Mouse (Mus musculus) hindbrain, embryonic 12.5 days (tissue): ENCODE data around the gene Spire2. TPM values are rescaled to one million over a fixed set of nuclear protein-coding genes. Genes with fewer than 3 reads are reported as not detected.
A peak's percentile ranks its signal among the peaks of the same experiment; 100 is the strongest.

Experiments
- ATAC-seq: fragments of 200-750 bp; cut with Nextera tagmentation; 2 replicates; pipeline ENCODE4 v1.8.0; 2017; ENCODE audit warnings: moderate TSS enrichment; ENCODE audit not compliant: low FRiP score
- H3K27ac ChIP-seq: fragments of 300-500 bp; sonication (generic); 2 replicates; pipeline ENCODE4 v1.5.1; 2016; ENCODE audit warnings: mild to moderate bottlenecking
- H3K27me3 ChIP-seq: fragments of 300-500 bp; sonication (generic); 2 replicates; pipeline ENCODE4 v1.6.1; 2016; ENCODE audit warnings: mild to moderate bottlenecking
- H3K36me3 ChIP-seq: fragments of 300-500 bp; sonication (generic); 2 replicates; pipeline ENCODE4 v1.6.1; 2016; ENCODE audit warnings: mild to moderate bottlenecking
- H3K4me1 ChIP-seq: fragments of 300-500 bp; sonication (generic); 2 replicates; pipeline ENCODE4 v1.6.1; 2016
- H3K4me2 ChIP-seq: fragments of 300-500 bp; sonication (generic); replicated peaks from 2 replicates; pipeline ENCODE4 v1.6.1; 2016; ENCODE audit warnings: mild to moderate bottlenecking
- H3K4me3 ChIP-seq: fragments of 300-500 bp; sonication (generic); 2 replicates; pipeline ENCODE4 v1.5.1; 2016; ENCODE audit warnings: mild to moderate bottlenecking
- H3K9ac ChIP-seq: fragments of 300-500 bp; sonication (generic); 2 replicates; pipeline ENCODE4 v1.6.1; 2016; ENCODE audit warnings: mild to moderate bottlenecking, moderate library complexity
- H3K9me3 ChIP-seq: fragments of 300-500 bp; sonication (generic); replicated peaks from 2 replicates; pipeline ENCODE4 v1.6.1; 2016; ENCODE audit warnings: mild to moderate bottlenecking
- WGBS: fragments of 180-500 bp; shearing (Covaris S2); methylation state at CpG from one replicate; pipeline ENCODE4 v1.1.7; 2016; 5-methylcytosine and 5-hydroxymethylcytosine counted together
- polyA plus RNA-seq: library from polyadenylated mRNA; unstranded; fragments of >200 nt; fragmentation: Nextera tagmentation; extraction: Ambion mirVana; gene quantifications from 2 replicates; pipeline ENCODE4 v1.2.1, GENCODE M21; 2016

Spire2 gene
- polyA plus RNA-seq, 1 experiment from 2014 or later: 32.2 TPM

- Histone ChIP-seq H3K4me2 (no peak overlapping the region), H3K4me1 (peaks cover 24% of the 10 kb centered on the region), H3K9ac (peak overlapping the region; percentile 41), H3K9me3 (no peaks in the 10 kb centered on the region), H3K4me3 (no peak overlapping the region), H3K27me3 (no peaks in the 10 kb centered on the region), H3K27ac (0 out of 2 replicates have a peak overlapping the region, but pooled peaks have one; percentile 7), H3K36me3 (peaks cover 30% of the 10 kb centered on the region)
- WGBS: 55% methylated on average over 13 of the region's 13 CpGs
- no peak for ATAC-seq
These were observed 20.3 kb downstream of the Spire2 start for GRCm38 (mm10) chr8:123352786-123353185.

- Histone ChIP-seq H3K27ac (no peak overlapping the region), H3K4me3 (no peak overlapping the region), H3K4me1 (peaks cover 20% of the 10 kb centered on the region), H3K9ac (no peak overlapping the region), H3K4me2 (no peak overlapping the region), H3K36me3 (peaks cover 32% of the 10 kb centered on the region), H3K9me3 (no peaks in the 10 kb centered on the region), H3K27me3 (no peaks in the 10 kb centered on the region)
- WGBS: 46% methylated on average over 11 of the region's 11 CpGs
- no peak for ATAC-seq
These were observed 20.7 kb downstream of the Spire2 start for GRCm38 (mm10) chr8:123353216-123353615.

DNA sequence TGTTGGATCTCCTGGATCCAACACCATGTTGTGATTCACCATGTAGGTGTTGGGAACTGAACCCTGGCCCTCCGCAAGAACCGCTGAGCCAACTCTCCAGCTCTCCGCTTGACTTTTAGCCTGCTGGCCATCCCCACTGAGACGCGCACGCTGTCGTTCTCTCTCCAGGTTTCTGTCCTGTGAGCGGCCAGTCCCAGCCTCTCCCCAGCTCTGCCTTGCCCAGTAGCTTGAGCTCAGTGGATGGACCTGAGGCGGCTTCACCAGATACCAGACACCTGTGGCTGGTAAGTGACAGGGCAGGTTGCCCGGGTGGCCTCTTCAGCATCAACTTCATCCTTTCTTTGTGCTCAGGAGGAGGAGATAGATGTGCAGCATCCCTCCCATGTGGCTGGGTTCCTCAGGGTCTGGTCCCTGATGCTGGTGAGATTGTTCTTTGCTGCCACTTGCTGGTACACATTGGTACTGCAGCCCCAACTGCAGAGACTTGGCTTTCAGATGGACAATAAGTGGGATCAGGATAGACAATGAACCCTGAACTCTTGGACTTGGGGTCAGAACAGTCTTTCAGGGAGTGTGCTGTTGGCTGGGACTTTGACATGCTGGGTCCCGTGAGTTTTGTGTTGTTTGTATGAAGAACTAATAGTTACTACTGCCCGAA, 28.7 kb downstream of the Spire2 start:
- H3K36me3 ChIP-seq: peaks cover 61% of the 10 kb centered on the region
- ATAC-seq: peak; percentile 67

DNA sequence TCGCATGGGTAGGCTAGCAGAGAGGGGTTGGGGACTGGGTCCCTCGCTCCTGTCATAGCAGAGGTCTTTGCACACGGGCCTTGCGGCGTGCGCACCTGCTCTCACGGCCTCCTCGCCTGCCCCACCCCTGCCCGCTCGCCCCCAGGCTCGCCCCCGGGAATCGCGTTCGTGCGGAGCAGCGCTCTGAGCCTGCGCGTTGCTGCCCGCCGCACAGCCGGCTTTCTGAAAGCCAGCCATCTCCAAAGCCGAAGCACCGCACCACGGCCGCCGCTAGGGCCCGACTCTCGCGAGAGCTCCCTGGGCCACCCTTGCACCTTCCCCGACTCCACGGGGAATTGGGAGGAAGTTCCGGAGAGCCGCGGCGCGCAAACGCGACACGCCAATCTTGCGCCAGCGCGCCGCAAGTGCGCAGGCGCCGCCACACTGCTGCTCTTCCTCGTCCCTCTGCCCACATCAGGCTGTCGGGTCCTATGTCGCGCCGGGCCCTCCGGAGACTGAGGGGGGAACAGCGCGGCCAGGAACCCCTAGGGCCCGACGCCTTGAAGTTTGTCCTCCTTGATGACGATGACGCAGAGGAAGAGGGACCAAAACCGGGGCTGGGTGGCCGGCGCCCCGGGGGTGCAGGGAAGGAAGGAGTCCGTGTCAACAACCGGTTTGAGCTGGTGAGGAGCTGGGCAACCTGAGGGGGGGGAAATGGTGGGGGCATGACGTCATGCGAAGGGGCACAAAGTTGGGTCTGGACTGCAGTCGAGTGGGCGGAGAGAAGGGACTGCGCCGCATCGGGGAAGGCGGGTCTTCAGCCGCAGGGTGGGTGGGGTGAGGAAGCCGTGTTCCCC, 41.1 kb downstream of the Spire2 start, which contains the start of gene Tcf25:
Gene Tcf25 (plus strand): TSS at position 351 of the 836 bp plus-strand sequence.
- ATAC-seq: peak; percentile 91
- no peaks in the 10 kb centered on the region for H3K9me3 ChIP-seq
- WGBS: under 1% methylated on average over 75 of the region's 75 CpGs
- peak within 1 kb of the TSS; percentile 94 for H3K27ac ChIP-seq
- H3K4me3 ChIP-seq: peak within 1 kb of the TSS; percentile 83
- H3K27me3 ChIP-seq: no peaks in the 10 kb centered on the region; the same call in 1 of the 2 replicates
- peaks cover 19% of the 10 kb centered on the region for H3K4me1 ChIP-seq
- H3K9ac ChIP-seq: peak within 1 kb of the TSS; percentile 81
- H3K4me2 ChIP-seq: peak within 1 kb of the TSS; percentile 78
- H3K36me3 ChIP-seq: peaks cover 16% of the 10 kb centered on the region

More for the DNA sequence above, 28.7 kb downstream of the Spire2 start:
- H3K27ac ChIP-seq: peak overlapping the region; percentile 40
- no peak overlapping the region for H3K9ac ChIP-seq
- H3K4me1 ChIP-seq: no peaks in the 10 kb centered on the region
- 43% methylated on average over 12 of the region's 12 CpGs for WGBS
- no peaks in the 10 kb centered on the region for H3K27me3 ChIP-seq
- H3K4me2 ChIP-seq: no peak overlapping the region
- H3K9me3 ChIP-seq: no peaks in the 10 kb centered on the region
- H3K4me3 ChIP-seq: no peak overlapping the region

DNA sequence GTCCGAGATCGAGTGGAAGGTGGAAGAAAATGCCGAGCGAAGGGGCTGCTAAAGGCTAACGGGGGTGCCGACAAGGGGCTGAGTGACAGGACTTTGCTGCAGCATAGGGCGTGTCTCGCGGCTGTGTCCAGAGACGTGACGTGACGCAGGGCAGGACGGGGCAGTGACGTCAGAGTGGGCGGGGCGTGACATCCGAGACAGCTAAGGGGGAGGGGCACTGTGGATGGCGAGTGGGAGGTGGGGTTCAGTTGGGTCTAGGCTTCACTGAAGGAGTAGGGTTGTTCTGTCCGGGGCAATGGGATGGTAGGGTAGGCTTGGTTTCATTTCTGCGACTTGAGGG, 41.7 kb downstream of the Spire2 start:
- Histone ChIP-seq H3K4me3 (peak overlapping the region; percentile 83), H3K9ac (peak overlapping the region; percentile 81), H3K36me3 (peaks cover 11% of the 10 kb centered on the region; the same call in 1 of the 2 replicates), H3K27ac (peak overlapping the region; percentile 94), H3K27me3 (no peaks in the 10 kb centered on the region; the same call in 1 of the 2 replicates), H3K4me2 (peak overlapping the region; percentile 78), H3K4me1 (peaks cover 19% of the 10 kb centered on the region), H3K9me3 (no peaks in the 10 kb centered on the region)
- ATAC-seq: peak; percentile 80
- WGBS: under 1% methylated on average over 20 of the region's 20 CpGs

DNA sequence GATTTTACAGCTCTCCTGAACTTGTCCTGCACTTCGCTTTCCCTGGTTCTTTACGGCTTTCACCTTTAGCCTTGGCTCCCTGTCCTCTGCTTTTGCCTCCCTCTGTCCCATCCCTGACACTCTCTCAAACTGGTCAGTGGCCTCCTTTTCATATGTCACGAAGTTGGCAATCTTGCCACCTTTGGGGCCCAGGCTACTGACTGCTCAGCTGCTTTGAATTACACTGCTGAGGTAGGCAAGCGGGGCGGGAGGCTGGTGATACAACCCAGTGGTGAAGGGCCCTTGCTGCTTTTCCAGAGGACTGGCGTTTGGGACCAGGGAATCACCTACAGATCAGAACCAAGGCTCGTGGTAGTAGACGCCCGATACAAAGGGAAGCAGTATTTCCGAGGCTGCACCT, 43.2 kb downstream of the Spire2 start:
- peak overlapping the region; percentile 35; the same call in 1 of the 2 replicates for H3K9ac ChIP-seq
- no peak overlapping the region for H3K4me2 ChIP-seq
- no peak overlapping the region for H3K4me3 ChIP-seq
- H3K27me3 ChIP-seq: no peaks in the 10 kb centered on the region; the same call in 1 of the 2 replicates
- H3K27ac ChIP-seq: no peak overlapping the region; the same call in 1 of the 2 replicates
- 84% methylated on average over 10 of the region's 10 CpGs for WGBS
- H3K36me3 ChIP-seq: peaks cover 6% of the 10 kb centered on the region
- no peak for ATAC-seq
- no peaks in the 10 kb centered on the region for H3K9me3 ChIP-seq
- peaks cover 19% of the 10 kb centered on the region for H3K4me1 ChIP-seq

GRCm38 (mm10) chr8:123376106-123376505, 43.6 kb downstream of the Spire2 start:
- Histone ChIP-seq H3K27ac (no peak overlapping the region; the same call in 1 of the 2 replicates), H3K9me3 (no peaks in the 10 kb centered on the region)

GRCm38 (mm10) chr8:123381711-123382110, 49.2 kb downstream of the Spire2 start:
- Histone ChIP-seq H3K27ac (no peak overlapping the region), H3K4me1 (no peaks in the 10 kb centered on the region), H3K4me3 (no peak overlapping the region), H3K9me3 (no peaks in the 10 kb centered on the region), H3K4me2 (no peak overlapping the region), H3K9ac (no peak overlapping the region), H3K27me3 (no peaks in the 10 kb centered on the region), H3K36me3 (peaks cover 66% of the 10 kb centered on the region)
- 93% methylated on average over 4 of the region's 4 CpGs for WGBS
- ATAC-seq: no peak

More at GRCm38 (mm10) chr8:123376106-123376505, 43.6 kb downstream of the Spire2 start:
- no peak overlapping the region; the same call in 1 of the 2 replicates for H3K9ac ChIP-seq
- 60% methylated on average over 8 of the region's 8 CpGs for WGBS
- H3K4me2 ChIP-seq: no peak overlapping the region
- no peaks in the 10 kb centered on the region; the same call in 1 of the 2 replicates for H3K27me3 ChIP-seq
- H3K4me1 ChIP-seq: peaks cover 19% of the 10 kb centered on the region
- ATAC-seq: no peak
- H3K4me3 ChIP-seq: no peak overlapping the region
- peaks cover 10% of the 10 kb centered on the region for H3K36me3 ChIP-seq

DNA sequence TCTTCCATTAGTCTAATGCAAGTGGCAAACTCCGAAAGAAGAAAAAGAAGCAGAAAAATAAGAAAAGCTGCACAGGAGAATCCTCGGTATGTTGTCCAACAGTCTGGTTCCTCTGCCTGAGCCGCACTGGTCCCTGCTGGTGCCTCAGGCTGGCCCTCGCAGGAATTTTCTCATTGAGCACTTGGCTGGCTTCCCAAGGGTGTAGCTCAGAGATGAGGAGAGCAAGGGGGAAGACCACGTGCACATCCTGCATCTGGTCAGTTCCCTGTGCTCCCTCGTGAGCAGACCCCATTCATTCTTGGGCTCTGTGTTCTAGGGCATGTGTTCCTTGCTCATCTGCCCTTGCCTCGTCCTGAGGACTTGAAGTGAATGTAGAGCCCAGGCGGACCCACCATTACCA, 50.0 kb downstream of the Spire2 start:
- H3K4me1 ChIP-seq: no peaks in the 10 kb centered on the region
- H3K4me2 ChIP-seq: no peak overlapping the region
- no peak overlapping the region for H3K9ac ChIP-seq
- no peak for ATAC-seq
- no peak overlapping the region for H3K27ac ChIP-seq
- peaks cover 69% of the 10 kb centered on the region for H3K36me3 ChIP-seq
- H3K4me3 ChIP-seq: no peak overlapping the region
- no peaks in the 10 kb centered on the region for H3K27me3 ChIP-seq
- WGBS: 93% methylated on average over 8 of the region's 8 CpGs
- H3K9me3 ChIP-seq: no peaks in the 10 kb centered on the region

DNA sequence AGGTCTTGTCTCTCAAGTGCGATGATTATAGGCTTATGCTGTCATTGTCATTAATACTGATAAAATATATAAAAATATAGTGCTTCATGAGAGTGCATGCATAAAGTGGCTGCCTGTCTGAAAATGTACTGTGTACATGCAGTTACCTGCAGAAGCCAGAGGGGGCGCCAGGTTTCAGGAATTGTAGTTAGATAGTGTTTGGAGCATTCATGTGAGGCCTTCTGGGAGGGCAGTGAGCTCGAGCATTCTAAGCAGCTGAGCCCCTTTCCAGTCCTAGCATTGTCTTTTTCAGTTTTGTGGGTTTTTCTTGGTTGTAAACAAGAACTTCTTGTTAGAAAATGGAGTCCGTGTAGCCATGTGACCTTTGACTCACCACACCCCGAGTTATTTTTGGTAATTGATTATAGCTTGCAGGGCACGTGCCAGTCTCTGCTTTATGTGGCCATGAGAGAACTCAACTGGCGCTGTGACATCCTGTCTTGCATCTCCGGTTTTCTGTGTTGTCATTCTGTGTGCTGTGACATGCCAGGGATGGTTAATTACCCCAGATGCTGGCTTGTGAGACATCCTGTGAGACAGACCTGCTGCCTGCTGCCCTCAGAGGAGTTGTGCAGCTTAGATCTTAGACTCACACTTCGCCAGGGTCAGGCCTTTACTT, 52.5 kb downstream of the Spire2 start:
- ATAC-seq: no peak
- no peaks in the 10 kb centered on the region for H3K27me3 ChIP-seq
- no peak overlapping the region for H3K27ac ChIP-seq
- H3K9ac ChIP-seq: no peak overlapping the region
- H3K4me2 ChIP-seq: no peak overlapping the region
- WGBS: 71% methylated on average over 9 of the region's 9 CpGs
- H3K4me3 ChIP-seq: no peak overlapping the region
- peaks cover 94% of the 10 kb centered on the region for H3K36me3 ChIP-seq
- no peaks in the 10 kb centered on the region for H3K9me3 ChIP-seq
- no peaks in the 10 kb centered on the region for H3K4me1 ChIP-seq

DNA sequence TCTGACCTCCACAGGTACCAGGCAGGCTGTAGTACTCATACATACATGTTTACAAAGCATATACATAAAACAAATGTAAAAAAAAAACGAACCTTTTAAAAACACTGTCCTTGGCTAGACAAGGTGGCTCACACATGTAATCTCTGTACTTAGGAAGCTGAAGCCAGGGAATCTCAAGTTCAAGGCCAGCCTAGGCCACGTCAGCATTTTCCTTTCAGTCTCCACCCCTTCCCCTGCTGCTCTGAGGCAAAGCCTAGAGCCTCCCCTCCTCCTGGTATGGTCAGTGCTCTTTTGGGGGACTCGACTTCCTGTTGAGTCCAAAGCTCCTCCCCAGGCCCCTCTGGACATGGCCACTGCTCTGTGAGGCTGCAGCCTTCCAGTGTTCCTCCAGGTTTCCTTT, 54.5 kb downstream of the Spire2 start:
- peaks cover 100% of the 10 kb centered on the region for H3K36me3 ChIP-seq
- WGBS: 79% methylated on average over 3 of the region's 3 CpGs

GRCm38 (mm10) chr8:123387801-123388200, 55.3 kb downstream of the Spire2 start:
- Histone ChIP-seq H3K4me1 (no peaks in the 10 kb centered on the region), H3K27me3 (no peaks in the 10 kb centered on the region), H3K9ac (no peak overlapping the region), H3K4me3 (no peak overlapping the region), H3K9me3 (no peaks in the 10 kb centered on the region), H3K36me3 (peaks cover 100% of the 10 kb centered on the region), H3K27ac (no peak overlapping the region), H3K4me2 (no peak overlapping the region)
- no peak for ATAC-seq
- WGBS: 95% methylated on average over 8 of the region's 8 CpGs

More for the DNA sequence above, 54.5 kb downstream of the Spire2 start:
- H3K9me3 ChIP-seq: no peaks in the 10 kb centered on the region
- no peak for ATAC-seq
- H3K4me3 ChIP-seq: no peak overlapping the region
- H3K4me2 ChIP-seq: no peak overlapping the region
- no peak overlapping the region for H3K27ac ChIP-seq
- H3K4me1 ChIP-seq: no peaks in the 10 kb centered on the region
- H3K27me3 ChIP-seq: no peaks in the 10 kb centered on the region
- H3K9ac ChIP-seq: no peak overlapping the region
